Mouse (Mus musculus) G1E (cell line): ENCODE measurements around the gene Ddx54. TPM values are rescaled to one million over a fixed set of nuclear protein-coding genes. Genes with fewer than 3 reads are reported as not detected.
A peak's percentile ranks its signal among the peaks of the same experiment; 100 is the strongest.

ENCODE experiments used
- ATAC-seq: 2 replicates; pipeline ENCODE4 v1.8.0; 2016; ENCODE audit warnings: mild to moderate bottlenecking; ENCODE audit not compliant: insufficient number of reproducible peaks, poor library complexity, low FRiP score, severe bottlenecking; ENCODE audit errors: extremely low read depth
- DNase-seq: peaks from one replicate; pipeline ENCODE4 v3.0.0; 2012; ENCODE audit warnings: low spot score
- H3K27me3 ChIP-seq: 2 replicates; pipeline ENCODE4 v1.6.1; 2012; ENCODE audit warnings: mild to moderate bottlenecking, low read length, inconsistent platforms; ENCODE audit not compliant: insufficient read depth
- H3K36me3 ChIP-seq: replicated peaks from 2 replicates; pipeline ENCODE3; 2012; ENCODE audit warnings: mild to moderate bottlenecking, inconsistent platforms
- H3K4me1 ChIP-seq: 2 replicates; pipeline ENCODE4 v1.6.1; 2012; ENCODE audit warnings: low read depth, low read length, inconsistent platforms, mixed read lengths; ENCODE audit not compliant: insufficient read depth
- H3K4me3 ChIP-seq: 2 replicates; pipeline ENCODE4 v1.5.1; 2012; ENCODE audit warnings: low read depth, mild to moderate bottlenecking, inconsistent platforms, low read length, moderate library complexity, mixed read lengths
- H3K9me3 ChIP-seq: replicated peaks from 2 replicates; pipeline ENCODE4 v1.6.1; 2012; ENCODE audit warnings: inconsistent platforms
- CTCF ChIP-seq: IDR thresholded peaks from 2 replicates; pipeline ENCODE4 v1.5.1; 2012; ENCODE audit warnings: low read depth, low read length, inconsistent platforms, mixed read lengths
- GATA1 ChIP-seq: IDR thresholded peaks from 2 replicates; pipeline ENCODE4 v1.6.1; 2012; ENCODE audit warnings: borderline replicate concordance, low read length, inconsistent platforms, mixed read lengths
- GATA2 ChIP-seq: IDR thresholded peaks from 2 replicates; pipeline ENCODE4 v1.6.1; 2012; ENCODE audit warnings: low read depth, low read length, inconsistent platforms, borderline replicate concordance
- POLR2AphosphoS5 ChIP-seq: IDR thresholded peaks from 2 replicates; pipeline ENCODE4 v1.6.1; 2012; ENCODE audit warnings: low read depth, low read length, inconsistent platforms; ENCODE audit not compliant: insufficient replicate concordance
- TAL1 ChIP-seq: conservative IDR thresholded peaks from 2 replicates; pipeline ENCODE4 v1.6.1; 2012; ENCODE audit warnings: low read depth, low read length, inconsistent platforms, mixed read lengths
- polyA plus RNA-seq: library from polyadenylated mRNA; stranded (reverse); fragments of >175 nt; gene quantifications from 2 replicates; pipeline ENCODE4 v1.2.3, GENCODE M21; 2012
- total RNA-seq, 2 experiments: library from RNA; stranded (forward) in 1 of 2; stranded (reverse) in 1 of 2; fragments of 200-1000 nt in 1 of 2; fragments of >200 nt in 1 of 2; fragmentation: Nextera tagmentation in 1 of 2; gene quantifications; 2 replicates each; pipeline ENCODE4 v1.2.3; 2014 to 2017

The Ddx54 gene
- total and polyA plus RNA-seq, 3 experiments: 24.3 to 103 (median 31.5) TPM

DNA sequence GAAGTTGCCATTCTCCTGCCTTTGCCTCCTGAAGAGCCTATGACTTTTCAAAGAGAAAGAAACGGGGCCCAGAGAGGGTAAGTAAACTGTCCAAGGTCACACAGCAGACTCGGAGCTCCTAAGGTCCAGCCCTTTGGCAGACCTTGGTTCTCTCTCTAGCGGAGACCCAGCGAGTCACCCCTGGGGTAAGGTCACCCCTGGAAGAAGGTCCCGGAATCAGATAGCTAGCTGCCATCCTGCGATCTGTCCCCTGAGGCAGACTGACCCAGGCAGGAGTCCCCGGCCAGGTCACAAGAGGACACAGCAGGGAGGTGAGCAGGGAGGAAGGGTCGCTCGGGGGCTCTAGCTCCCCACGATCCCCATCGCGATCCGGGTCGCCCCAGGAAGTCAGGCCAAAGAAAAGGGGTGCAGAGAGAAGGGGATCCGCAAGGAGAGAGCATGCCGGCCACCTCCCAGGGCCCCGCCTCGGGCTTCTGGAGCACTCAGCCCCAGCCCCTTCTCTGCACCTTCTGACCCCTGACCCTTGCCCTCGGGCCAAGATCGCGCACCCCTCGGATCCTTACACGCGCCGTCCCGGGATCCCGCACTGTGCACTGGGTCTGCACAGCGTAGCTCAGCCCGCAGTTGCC is 24.5 kb upstream of the Ddx54 start:
- Histone ChIP-seq H3K36me3 (peaks cover 33% of the 10 kb centered on the region), H3K4me3 (peak overlapping the region; percentile 84), H3K27me3 (no peaks in the 10 kb centered on the region), H3K9me3 (peaks cover 5% of the 10 kb centered on the region; the same call in 1 of the 2 replicates), H3K4me1 (peaks cover 69% of the 10 kb centered on the region)
- no peak for DNase-seq
- TF ChIP-seq GATA2: no peak
- TF ChIP-seq TAL1: no peak
- no peak for TF ChIP-seq POLR2AphosphoS5
- no peak for TF ChIP-seq CTCF
- TF ChIP-seq GATA1: no peak
- ATAC-seq: no peak

DNA sequence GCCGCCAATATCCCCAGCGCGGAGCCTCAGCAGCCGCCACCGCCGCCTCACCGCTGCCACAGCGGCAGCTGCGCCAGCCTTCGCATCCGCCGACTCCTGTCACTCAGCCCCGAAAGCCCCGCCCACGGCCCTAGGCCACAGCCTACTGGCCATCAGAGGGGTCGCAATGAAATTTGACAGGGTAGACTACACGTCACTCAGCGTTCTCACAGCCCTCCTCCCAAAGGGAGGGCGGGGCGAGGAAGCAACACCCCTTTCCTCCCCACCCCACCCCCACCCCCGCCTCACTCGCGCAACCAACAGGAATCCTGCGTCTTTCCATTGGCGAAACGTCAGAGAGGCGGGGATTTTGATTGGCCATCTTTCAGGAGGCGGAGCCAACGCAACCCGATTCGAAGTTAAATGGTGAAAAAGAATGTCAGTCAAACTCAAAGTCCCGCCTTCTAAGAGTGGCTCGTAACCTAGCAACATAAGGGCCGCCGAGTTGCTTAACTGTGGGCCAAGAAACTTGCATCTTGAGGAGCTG is 23.9 kb upstream of the Ddx54 start, which contains the start of the genes Tpcn1 and Iqcd:
Gene Tpcn1, minus strand, starts transcription at position 105 of the 526 bp plus-strand sequence.
Gene Iqcd, plus strand, starts transcription at position 448 of the 526 bp plus-strand sequence.
- Histone ChIP-seq H3K36me3 (peaks cover 27% of the 10 kb centered on the region), H3K9me3 (peaks cover 5% of the 10 kb centered on the region; the same call in 1 of the 2 replicates), H3K4me1 (peaks cover 70% of the 10 kb centered on the region), H3K4me3 (peak within 1 kb of the TSS; percentile 84), H3K27me3 (no peaks in the 10 kb centered on the region)
- TF ChIP-seq CTCF (no peak), GATA1 (no peak), POLR2AphosphoS5 (no peak), TAL1 (no peak), GATA2 (no peak)
- peak; percentile 90 for ATAC-seq
- peak; percentile 98 for DNase-seq

DNA sequence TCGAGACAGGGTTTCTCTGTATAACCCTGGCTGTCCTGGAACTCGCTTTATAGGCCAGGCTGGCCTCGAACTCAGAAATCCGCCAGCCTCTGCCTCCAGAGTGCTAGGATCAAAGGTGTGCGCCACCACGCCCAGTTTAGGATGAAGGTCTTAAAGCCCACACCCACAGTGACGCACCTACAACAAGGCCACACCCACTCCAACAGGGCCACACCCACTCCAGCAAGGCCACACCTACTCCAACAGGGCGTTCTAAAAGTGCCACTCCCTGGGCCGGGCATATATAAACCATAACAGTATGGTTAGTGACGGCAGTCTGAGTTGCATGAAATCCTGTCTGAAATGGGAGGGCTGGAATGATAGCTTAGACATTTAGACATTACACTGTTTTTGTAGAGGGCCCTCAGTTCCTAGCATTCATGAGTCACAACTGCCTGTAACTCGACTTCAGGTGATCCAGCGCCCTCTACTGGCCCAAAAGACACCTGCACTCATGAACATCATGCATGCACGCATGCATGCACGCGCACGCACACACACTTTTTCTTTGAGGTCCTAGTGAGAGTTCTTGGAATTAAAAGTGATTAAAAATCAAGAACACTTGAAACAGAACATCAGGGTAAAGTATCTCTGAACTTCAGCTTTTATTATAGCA is 22.1 kb upstream of the Ddx54 start:
- Histone ChIP-seq H3K9me3 (peaks cover 5% of the 10 kb centered on the region; the same call in 1 of the 2 replicates), H3K27me3 (no peaks in the 10 kb centered on the region), H3K4me3 (no peak overlapping the region), H3K4me1 (peaks cover 65% of the 10 kb centered on the region), H3K36me3 (peaks cover 11% of the 10 kb centered on the region)
- ATAC-seq (no peak), DNase-seq (no peak)
- TF ChIP-seq TAL1: no peak
- TF ChIP-seq CTCF: peak; percentile 45

DNA sequence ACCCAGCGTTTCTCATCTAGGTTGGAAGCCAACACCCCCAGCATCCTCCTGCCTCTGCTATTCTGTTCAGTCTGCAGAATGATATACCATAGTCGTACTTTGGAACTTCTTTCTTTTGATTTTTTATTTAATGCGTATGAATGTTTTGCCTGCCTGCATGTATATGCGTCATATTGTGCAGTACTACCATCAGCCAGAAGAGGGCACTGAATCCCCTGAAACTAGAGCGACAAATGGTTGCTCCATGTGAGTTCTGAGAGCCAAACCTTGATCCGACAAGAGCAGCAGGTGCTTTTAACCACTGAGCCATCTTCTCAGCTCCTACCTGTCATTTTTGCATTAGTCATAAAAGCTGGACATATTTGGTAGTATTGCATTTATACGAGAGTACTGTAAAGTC is 20.4 kb upstream of the Ddx54 start:
- H3K27me3 ChIP-seq: no peaks in the 10 kb centered on the region
- peaks cover 2% of the 10 kb centered on the region for H3K36me3 ChIP-seq
- no peak overlapping the region for H3K4me3 ChIP-seq
- peaks cover 5% of the 10 kb centered on the region; the same call in 1 of the 2 replicates for H3K9me3 ChIP-seq
- H3K4me1 ChIP-seq: peaks cover 64% of the 10 kb centered on the region
- TF ChIP-seq CTCF: peak; percentile 13; the same call in 1 of the 2 replicates
- no peak for TF ChIP-seq GATA1
- no peak for ATAC-seq
- no peak for DNase-seq

DNA sequence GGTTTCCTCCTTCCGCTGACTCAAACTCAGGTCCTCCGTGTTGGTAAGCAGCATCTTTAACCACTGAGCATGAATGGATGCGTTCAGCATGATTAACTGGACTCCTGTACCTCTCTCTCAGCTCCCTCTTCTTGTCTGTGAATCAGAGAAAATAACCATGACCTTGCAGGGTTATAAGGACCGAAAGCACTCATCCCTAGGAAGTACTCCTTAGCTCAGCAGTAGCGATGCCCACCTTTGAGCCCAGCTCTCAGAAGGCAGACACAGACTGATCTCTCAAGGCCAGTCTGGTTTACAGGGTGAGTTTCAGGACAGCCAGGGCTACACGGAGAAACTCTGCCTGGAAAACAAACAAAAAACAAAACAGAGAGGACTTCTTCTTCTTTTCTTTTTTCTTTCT is 18.1 kb upstream of the Ddx54 start:
- Histone ChIP-seq H3K4me1 (peaks cover 65% of the 10 kb centered on the region), H3K36me3 (peaks cover 2% of the 10 kb centered on the region), H3K4me3 (no peak overlapping the region), H3K9me3 (peaks cover 5% of the 10 kb centered on the region; the same call in 1 of the 2 replicates), H3K27me3 (no peaks in the 10 kb centered on the region)
- TF ChIP-seq POLR2AphosphoS5 (no peak), GATA2 (no peak), TAL1 (no peak), CTCF (no peak), GATA1 (no peak)
- DNase-seq (no peak), ATAC-seq (no peak)

DNA sequence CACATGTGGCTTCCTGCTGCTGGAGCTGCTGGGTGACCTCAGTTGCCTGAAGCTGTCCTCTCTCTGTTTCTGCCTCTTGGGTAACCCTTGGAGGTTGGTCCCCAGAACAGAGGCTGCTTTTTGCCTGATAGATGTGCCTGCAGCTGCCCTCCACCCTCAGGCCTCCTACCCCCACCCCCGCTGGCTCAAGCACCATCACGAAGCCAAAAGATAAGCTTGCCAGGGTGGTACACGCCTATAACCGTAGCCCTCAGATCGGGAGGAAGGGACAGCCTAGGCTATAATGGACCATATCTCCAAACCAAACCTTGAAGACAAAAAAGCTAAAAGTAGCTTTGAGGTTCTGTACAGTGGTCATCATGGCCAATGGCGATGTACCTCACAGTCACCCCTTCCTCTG is 12.9 kb upstream of the Ddx54 start:
- ATAC-seq (peak; percentile 86), DNase-seq (peak; percentile 23)
- no peaks in the 10 kb centered on the region for H3K9me3 ChIP-seq
- no peaks in the 10 kb centered on the region for H3K27me3 ChIP-seq
- peak overlapping the region; percentile 55; the same call in 1 of the 2 replicates for H3K4me3 ChIP-seq
- peaks cover 19% of the 10 kb centered on the region for H3K36me3 ChIP-seq
- no peak for TF ChIP-seq POLR2AphosphoS5
- TF ChIP-seq TAL1: no peak
- no peak for TF ChIP-seq CTCF
- no peak for TF ChIP-seq GATA1
- no peak for TF ChIP-seq GATA2
- H3K4me1 ChIP-seq: peaks cover 63% of the 10 kb centered on the region
